Mouse (Mus musculus) bone marrow, adult 2 months (tissue): ENCODE results near the gene Gcsh. TPM values are rescaled to one million over a fixed set of nuclear protein-coding genes. Genes with fewer than 3 reads are reported as not detected.

Experiments used
- H3K27ac ChIP-seq: fragments of 200-500 bp; 2 replicates; pipeline ENCODE4 v1.5.1; 2012; ENCODE audit warnings: low read depth, mild to moderate bottlenecking, control low read depth, inconsistent platforms, low read length; ENCODE audit not compliant: control insufficient read depth, poor library complexity, insufficient read depth
- H3K4me1 ChIP-seq: fragments of 200-500 bp; 2 replicates; pipeline ENCODE4 v1.6.1; 2011; ENCODE audit warnings: low read length; ENCODE audit not compliant: control insufficient read depth, insufficient read depth
- H3K4me3 ChIP-seq: fragments of 200-500 bp; replicated peaks from 2 replicates; pipeline ENCODE3; 2011; ENCODE audit warnings: mild to moderate bottlenecking, low read depth, low read length, control low read depth; ENCODE audit not compliant: control insufficient read depth
- CTCF ChIP-seq: fragments of 200-500 bp; IDR thresholded peaks from 2 replicates; pipeline ENCODE4 v1.5.1; 2011; ENCODE audit warnings: low read length, control low read depth; ENCODE audit not compliant: control insufficient read depth, insufficient read depth
- POLR2A ChIP-seq: fragments of 200-500 bp; IDR thresholded peaks from 2 replicates; pipeline ENCODE4 v1.6.1; 2011; ENCODE audit warnings: low read depth, mild to moderate bottlenecking, control low read depth, low read length, borderline replicate concordance; ENCODE audit not compliant: control insufficient read depth
- WGBS: fragments of 180-500 bp; shearing (Covaris S2); methylation state at CpG from one replicate; pipeline ENCODE4 v1.1.7; 2018; 5-methylcytosine and 5-hydroxymethylcytosine counted together
- polyA plus RNA-seq: library from polyadenylated mRNA; stranded (reverse); fragments of >200 nt; gene quantifications from 2 replicates; pipeline ENCODE4 v1.2.4, GENCODE M21; 2011; ENCODE audit warnings: low replicate concordance; ENCODE audit not compliant: missing spikeins, insufficient read depth, insufficient read length

Gcsh gene
- polyA plus RNA-seq, 1 experiment = 29.3 TPM

DNA sequence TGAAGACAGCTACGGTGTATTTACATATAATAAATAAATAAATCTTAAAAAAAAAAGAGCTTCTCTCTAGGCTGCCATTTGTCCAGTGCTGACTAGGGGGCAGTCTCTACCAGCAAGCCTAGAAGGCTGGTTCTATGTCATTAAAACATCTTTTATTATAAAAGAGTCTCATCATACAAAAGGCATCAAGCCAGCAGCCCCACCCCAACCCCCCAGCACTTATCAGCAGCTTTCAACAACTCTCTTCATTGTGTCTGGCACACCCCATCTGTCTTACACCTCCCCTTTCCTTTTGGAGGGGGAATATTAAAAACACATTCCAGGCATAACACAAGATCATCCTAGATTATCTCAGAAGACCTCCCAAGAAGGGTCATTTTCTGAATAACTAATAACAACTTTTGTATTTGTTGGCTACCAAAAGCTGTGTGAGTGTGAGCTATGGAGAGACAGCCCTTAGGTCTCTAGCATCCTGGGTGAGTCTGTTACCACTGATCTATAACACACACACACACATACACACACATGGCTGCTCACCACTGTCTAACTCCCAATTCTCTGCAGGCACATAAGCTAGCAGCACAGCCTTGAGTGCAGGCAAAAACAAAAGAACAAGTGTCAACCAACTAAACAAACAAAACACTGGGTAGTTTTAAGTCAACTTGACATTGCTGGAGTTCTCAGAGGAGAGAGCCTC lies 29.1 kb upstream of the Gcsh start:
- TF ChIP-seq CTCF = no peak
- no peak for TF ChIP-seq POLR2A
- Histone ChIP-seq H3K4me1 (no peaks in the 10 kb centered on the region), H3K27ac (no peak overlapping the region), H3K4me3 (no peak overlapping the region)
- 48% methylated on average over 1 of the region's 1 CpGs for WGBS

DNA sequence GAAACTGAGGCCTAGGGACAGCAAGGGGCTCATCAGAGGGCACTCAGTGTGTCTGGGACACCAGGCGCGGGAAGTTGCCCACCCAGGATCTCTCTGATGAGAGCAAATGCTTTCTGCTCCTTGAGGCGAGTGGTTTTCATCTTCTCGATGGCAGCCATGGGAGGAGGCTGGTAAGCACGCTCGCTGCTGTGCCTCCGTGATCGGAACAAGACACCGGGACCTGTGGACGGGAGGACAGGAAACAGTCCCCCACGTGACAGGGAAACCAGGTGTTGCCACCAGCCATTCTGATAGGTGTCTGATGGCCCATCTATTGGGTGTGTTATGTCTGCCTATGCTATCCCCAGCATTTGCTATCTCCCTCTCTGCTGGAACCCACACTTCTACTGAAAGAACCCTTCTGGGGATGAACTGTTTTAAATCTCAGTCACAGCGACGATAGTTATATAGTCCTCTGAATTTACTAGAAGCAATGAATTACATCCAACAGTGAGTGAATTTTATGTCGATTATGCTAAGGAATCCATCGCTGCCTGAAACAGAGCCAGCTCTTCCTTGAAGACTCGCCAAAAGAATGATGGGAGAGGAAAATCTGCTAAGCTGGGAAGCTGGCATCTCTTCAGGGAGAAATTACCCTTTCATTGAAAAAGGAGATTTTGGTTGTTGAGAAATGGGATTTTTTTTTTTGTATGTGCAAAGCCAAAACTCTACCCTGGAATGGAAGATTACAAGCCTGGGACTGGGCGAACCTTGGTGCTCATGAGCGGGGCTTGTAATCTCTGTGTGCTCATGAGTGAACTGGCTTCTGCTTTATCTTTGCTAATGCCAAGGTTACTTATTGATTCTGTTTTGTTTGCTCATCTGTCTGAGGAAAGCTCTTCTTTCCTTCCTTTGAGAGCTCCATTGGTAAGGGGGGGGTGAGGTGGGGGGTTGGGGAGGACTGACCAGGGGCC lies 26.3 kb upstream of the Gcsh start:
- Histone ChIP-seq H3K4me1 (no peaks in the 10 kb centered on the region), H3K4me3 (no peak overlapping the region), H3K27ac (no peak overlapping the region)
- WGBS = 84% methylated on average over 18 of the region's 18 CpGs
- TF ChIP-seq POLR2A (no peak), CTCF (no peak)

DNA sequence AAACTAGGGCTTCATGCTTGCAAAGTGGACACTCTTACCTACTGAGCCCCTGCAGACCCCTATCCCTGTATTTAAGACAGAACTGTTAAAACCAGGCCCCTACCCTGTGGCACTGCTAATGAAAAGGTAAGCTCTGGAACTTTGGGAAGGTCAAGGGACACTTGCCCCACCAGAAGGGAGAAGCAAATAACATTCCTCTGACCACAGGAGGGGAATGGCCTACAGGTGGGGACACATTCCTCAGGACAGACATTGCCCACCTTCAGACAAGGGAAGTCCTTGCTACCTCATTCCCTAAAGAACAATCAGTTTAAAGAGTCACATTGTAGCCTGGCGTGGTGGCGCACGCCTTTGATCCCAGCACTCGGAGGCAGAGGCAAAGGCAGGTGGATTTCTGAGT lies 24.6 kb upstream of the Gcsh start:
- no peak overlapping the region for H3K4me3 ChIP-seq
- 87% methylated on average over 4 of the region's 4 CpGs for WGBS
- no peaks in the 10 kb centered on the region for H3K4me1 ChIP-seq
- TF ChIP-seq POLR2A (no peak), CTCF (no peak)
- H3K27ac ChIP-seq = no peak overlapping the region

DNA sequence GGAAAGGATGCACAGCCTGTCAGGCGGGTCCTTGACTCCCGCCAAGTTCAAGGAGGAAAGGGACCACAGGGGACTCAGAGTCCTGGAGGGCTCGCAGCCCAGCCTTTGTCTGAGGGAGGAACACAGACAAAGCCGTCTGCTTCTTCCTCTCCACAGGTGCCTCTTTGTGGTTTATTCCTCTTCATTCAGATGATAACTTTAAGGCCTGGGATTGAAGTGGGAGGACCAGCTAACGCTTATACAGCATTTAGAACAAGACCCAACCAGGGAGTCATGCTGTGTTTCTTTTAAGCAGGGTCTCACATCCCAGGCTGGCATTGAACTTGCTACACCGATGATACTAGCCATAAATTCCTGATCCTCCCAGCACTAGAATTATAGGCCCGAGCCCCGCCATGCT lies 23.7 kb upstream of the Gcsh start:
- 68% methylated on average over 8 of the region's 8 CpGs for WGBS
- Histone ChIP-seq H3K27ac (no peak overlapping the region), H3K4me1 (no peaks in the 10 kb centered on the region), H3K4me3 (no peak overlapping the region)
- TF ChIP-seq CTCF = no peak

DNA sequence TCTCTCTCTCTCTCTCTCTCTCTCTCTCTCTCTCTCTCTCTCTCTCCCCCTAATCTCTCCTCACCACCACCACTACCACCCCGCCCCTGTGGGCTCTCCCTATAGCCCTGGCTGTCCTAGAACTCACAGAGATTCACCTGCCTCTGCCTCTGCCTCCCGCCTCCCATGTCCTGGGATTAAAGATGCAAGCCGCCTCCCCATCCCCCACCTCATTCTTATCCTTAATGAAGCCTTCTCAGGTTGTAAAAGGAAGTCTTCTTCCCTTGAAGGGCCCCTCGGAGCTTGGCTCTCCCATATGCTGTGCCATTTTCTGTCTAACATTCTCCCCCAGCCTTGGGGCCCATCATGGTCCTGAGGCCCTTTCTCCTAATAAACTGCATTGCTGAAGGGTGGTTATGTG lies 22.3 kb upstream of the Gcsh start:
- Histone ChIP-seq H3K27ac (no peak overlapping the region), H3K4me3 (no peak overlapping the region), H3K4me1 (no peaks in the 10 kb centered on the region)
- 72% methylated on average over 4 of the region's 4 CpGs for WGBS
- no peak for TF ChIP-seq POLR2A
- TF ChIP-seq CTCF = no peak

DNA sequence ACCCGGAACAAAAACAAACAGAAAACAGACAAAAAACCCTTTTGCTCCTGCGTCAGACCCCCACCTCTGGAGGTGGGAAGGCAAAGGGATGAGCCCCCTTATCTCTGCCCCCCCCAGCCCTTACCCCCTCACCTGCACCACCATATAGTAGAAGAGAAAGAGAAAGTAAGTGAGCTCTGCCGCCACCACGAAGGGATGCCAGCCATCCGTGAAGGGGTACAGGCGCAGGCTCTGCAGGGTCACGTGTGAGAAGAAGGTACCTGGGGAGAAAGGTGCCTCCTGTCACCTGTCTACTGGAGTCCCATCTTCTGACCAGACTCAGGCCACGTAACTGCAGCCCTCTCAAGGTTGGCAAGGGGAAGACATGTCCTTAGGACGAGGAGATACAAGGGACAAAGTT lies 18.0 kb upstream of the Gcsh start:
- H3K4me3 ChIP-seq = no peak overlapping the region
- 72% methylated on average over 9 of the region's 9 CpGs for WGBS
- TF ChIP-seq CTCF = no peak
- no peak for TF ChIP-seq POLR2A
- H3K27ac ChIP-seq = no peak overlapping the region
- no peaks in the 10 kb centered on the region for H3K4me1 ChIP-seq

DNA sequence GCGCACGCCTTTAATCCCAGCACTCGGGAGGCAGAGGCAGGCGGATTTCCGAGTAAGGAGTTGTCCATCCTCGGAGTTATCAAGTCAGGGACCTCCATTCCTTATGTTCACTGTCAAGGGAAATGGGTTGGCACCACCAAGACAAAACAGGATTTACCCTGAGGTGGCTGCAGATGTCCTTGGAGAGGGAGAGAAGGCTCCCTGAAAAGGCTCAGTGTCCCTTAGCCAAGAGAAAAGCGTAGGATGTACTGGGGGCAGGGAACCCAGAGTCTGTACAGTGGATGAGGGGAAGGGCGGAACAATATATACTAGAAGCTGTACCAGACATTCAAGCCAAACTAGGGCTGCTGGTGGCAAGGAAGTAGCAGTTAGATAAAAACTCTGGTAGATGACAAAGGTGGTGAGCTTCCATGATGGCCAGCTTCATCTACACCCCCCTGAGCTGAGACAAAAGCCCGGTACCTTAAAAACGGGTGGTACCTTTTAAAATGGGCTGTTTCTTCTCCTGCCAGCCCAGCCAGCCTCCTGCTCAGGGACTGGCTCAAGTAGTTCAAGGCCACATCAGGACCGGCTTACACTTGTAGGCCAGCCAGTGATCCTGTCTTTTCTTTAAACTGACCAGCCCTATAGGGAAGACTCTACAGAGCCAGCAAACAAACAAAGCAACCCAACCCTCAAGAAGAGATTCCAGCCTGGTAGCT lies 829 bp upstream of the Gcsh start:
- 65% methylated on average over 11 of the region's 11 CpGs for WGBS
- no peak for TF ChIP-seq POLR2A
- TF ChIP-seq CTCF = no peak
- Histone ChIP-seq H3K4me1 (peaks cover 1% of the 10 kb centered on the region; the same call in 1 of the 2 replicates), H3K27ac (no peak overlapping the region), H3K4me3 (no peak overlapping the region)

DNA sequence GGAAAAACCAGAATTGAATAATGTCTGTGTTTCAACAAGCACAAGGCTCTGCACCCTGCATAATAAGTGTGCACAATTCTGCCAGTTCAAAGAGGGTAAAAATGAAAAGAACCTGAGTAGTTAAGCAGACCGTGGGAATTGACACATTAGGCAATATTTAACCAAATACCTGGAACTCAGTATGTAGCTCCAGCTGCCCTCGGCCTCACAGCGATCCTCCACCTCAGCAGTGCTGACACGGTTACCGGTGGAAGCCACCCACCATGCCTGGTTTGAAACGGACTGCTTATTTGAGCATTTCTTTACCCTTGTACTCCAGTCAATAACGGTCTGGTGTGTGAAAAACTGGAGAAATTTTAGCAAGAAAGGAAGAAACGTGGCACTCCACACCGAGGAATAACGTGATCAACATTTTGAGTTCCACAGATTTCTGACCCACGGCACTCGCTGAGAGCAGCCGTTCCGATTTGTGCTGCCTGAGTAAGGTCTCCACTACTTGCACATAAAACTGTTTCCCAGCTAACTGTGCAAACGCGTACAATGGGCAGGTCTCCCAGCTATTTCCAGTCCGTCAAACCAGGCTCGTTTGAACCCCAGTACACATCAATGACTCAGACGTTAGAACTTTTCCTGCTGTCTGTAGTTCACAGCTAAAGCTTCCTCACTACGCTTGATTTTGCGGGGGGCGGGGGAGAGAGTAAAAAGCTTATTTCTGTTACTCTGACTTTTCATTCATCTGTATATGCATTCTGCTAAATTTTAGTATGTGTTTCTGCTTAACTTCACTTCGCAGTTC lies 963 bp downstream of the Gcsh start:
- 6% methylated on average over 23 of the region's 23 CpGs for WGBS
- TF ChIP-seq POLR2A (no peak), CTCF (no peak)
- H3K4me3 ChIP-seq = peak overlapping the region; percentile 96
- H3K27ac ChIP-seq = no peak overlapping the region
- H3K4me1 ChIP-seq = peaks cover 1% of the 10 kb centered on the region; the same call in 1 of the 2 replicates
